Mouse (Mus musculus) MEL (cell line): Measurements from ENCODE around the gene Mpg. TPM values are rescaled to one million over a fixed set of nuclear protein-coding genes. Genes with fewer than 3 reads are reported as not detected.

Source experiments
- DNase-seq: peaks from one replicate; pipeline ENCODE4 v3.0.0; 2011; ENCODE audit warnings: low read depth, low spot score
- H3K27ac ChIP-seq: 2 replicates; pipeline ENCODE4 v1.5.1; 2012; ENCODE audit warnings: low read depth, mild to moderate bottlenecking, control low read depth, low read length, moderate library complexity; ENCODE audit not compliant: control insufficient read depth
- H3K27me3 ChIP-seq, 2 experiments: fragments of 150-350 bp in 1 of 2; sonication (generic) in 1 of 2; 2 replicates each; pipeline ENCODE4 v1.6.1; 2012; ENCODE audit warnings: low read length in 2 of 2, mild to moderate bottlenecking in 2 of 2, improper control_type of control experiment in 1 of 2, moderate library complexity in 1 of 2; ENCODE audit not compliant: insufficient read depth in 2 of 2, control insufficient read depth in 1 of 2
- H3K36me3 ChIP-seq, 2 experiments: 2 replicates each; pipeline ENCODE4 v1.6.1; 2012 to 2014; ENCODE audit warnings: low read length in 2 of 2, improper control_type of control experiment in 1 of 2, inconsistent platforms in 1 of 2, mild to moderate bottlenecking in 1 of 2; ENCODE audit not compliant: insufficient read depth in 2 of 2, control insufficient read depth in 1 of 2
- H3K4me1 ChIP-seq, 2 experiments: fragments of 150-350 bp in 1 of 2; sonication (generic) in 1 of 2; 2 replicates each; pipeline ENCODE4 v1.6.1; 2012; ENCODE audit warnings: low read length in 2 of 2, improper control_type of control experiment in 1 of 2, mild to moderate bottlenecking in 1 of 2; ENCODE audit not compliant: insufficient read depth in 2 of 2, control insufficient read depth in 1 of 2
- H3K4me3 ChIP-seq, 2 experiments: fragments of 150-350 bp in 1 of 2; sonication (generic) in 1 of 2; 2 replicates each; pipeline ENCODE4 v1.5.1; 2012; ENCODE audit warnings: low read depth in 2 of 2, low read length in 2 of 2, mild to moderate bottlenecking in 2 of 2, moderate library complexity in 2 of 2, control low read depth in 1 of 2, improper control_type of control experiment in 1 of 2; ENCODE audit not compliant: control insufficient read depth in 1 of 2, insufficient read depth in 1 of 2
- H3K79me2 ChIP-seq: 2 replicates; pipeline ENCODE4 v1.6.1; 2012; ENCODE audit warnings: mild to moderate bottlenecking, low read length, moderate library complexity; ENCODE audit not compliant: control insufficient read depth, poor library complexity, insufficient read depth
- H3K9ac ChIP-seq: 2 replicates; pipeline ENCODE4 v1.6.1; 2012; ENCODE audit warnings: low read depth, mild to moderate bottlenecking, control low read depth, low read length, moderate library complexity; ENCODE audit not compliant: control insufficient read depth, poor library complexity, severe bottlenecking
- H3K9me3 ChIP-seq: fragments of 150-350 bp; sonication (generic); replicated peaks from 2 replicates; pipeline ENCODE4 v1.6.1; 2012; ENCODE audit warnings: mild to moderate bottlenecking, low read length, improper control_type of control experiment, moderate library complexity; ENCODE audit not compliant: insufficient read depth
- BHLHE40 ChIP-seq: IDR thresholded peaks from 2 replicates; pipeline ENCODE4 v1.6.1; 2012; ENCODE audit warnings: low read depth, mild to moderate bottlenecking, inconsistent platforms, low read length, improper control_type of control experiment, borderline replicate concordance
- CHD2 ChIP-seq: IDR thresholded peaks from 2 replicates; pipeline ENCODE4 v1.6.1; 2011; ENCODE audit warnings: low read length, improper control_type of control experiment
- E2F4 ChIP-seq: IDR thresholded peaks from 2 replicates; pipeline ENCODE4 v1.6.1; 2011; ENCODE audit warnings: low read depth, low read length, improper control_type of control experiment, borderline replicate concordance
- ELF1 ChIP-seq: IDR thresholded peaks from 2 replicates; pipeline ENCODE4 v1.6.1; 2014; ENCODE audit warnings: low read depth, mild to moderate bottlenecking, inconsistent platforms, low read length, improper control_type of control experiment, moderate library complexity
- ETS1 ChIP-seq: IDR thresholded peaks from 2 replicates; pipeline ENCODE4 v1.6.1; 2012; ENCODE audit warnings: low read depth, mild to moderate bottlenecking, inconsistent platforms, low read length, improper control_type of control experiment, moderate library complexity
- GABPA ChIP-seq: IDR thresholded peaks from 2 replicates; pipeline ENCODE4 v1.6.1; 2012; ENCODE audit warnings: low read depth, mild to moderate bottlenecking, inconsistent platforms, low read length, improper control_type of control experiment, moderate library complexity
- GATA1 ChIP-seq: IDR thresholded peaks from 2 replicates; pipeline ENCODE4 v1.6.1; 2011; ENCODE audit warnings: low read depth, low read length, improper control_type of control experiment
- KAT2A ChIP-seq: conservative IDR thresholded peaks from 2 replicates; pipeline ENCODE4 v1.6.1; 2012; ENCODE audit warnings: low read depth, low read length, improper control_type of control experiment, inconsistent platforms
- MAFK ChIP-seq: IDR thresholded peaks from 2 replicates; pipeline ENCODE4 v1.6.1; 2011; ENCODE audit warnings: low read depth, mild to moderate bottlenecking, low read length, improper control_type of control experiment, borderline replicate concordance
- MAX ChIP-seq: IDR thresholded peaks from 2 replicates; pipeline ENCODE4 v1.6.1; 2011; ENCODE audit warnings: low read length, improper control_type of control experiment
- MXI1 ChIP-seq: IDR thresholded peaks from 2 replicates; pipeline ENCODE4 v1.6.1; 2011; ENCODE audit warnings: mild to moderate bottlenecking, low read depth, low read length, improper control_type of control experiment
- MYB ChIP-seq: IDR thresholded peaks from 2 replicates; pipeline ENCODE4 v1.6.1; 2011; ENCODE audit warnings: mild to moderate bottlenecking, low read depth, low read length, improper control_type of control experiment
- NELFE ChIP-seq: IDR thresholded peaks from 2 replicates; pipeline ENCODE4 v1.6.1; 2011; ENCODE audit warnings: low read depth, low read length, improper control_type of control experiment
- POLR2AphosphoS2 ChIP-seq: IDR thresholded peaks from 2 replicates; pipeline ENCODE4 v1.6.1; 2011; ENCODE audit warnings: low read length, improper control_type of control experiment
- POLR2AphosphoS5 ChIP-seq: IDR thresholded peaks from 2 replicates; pipeline ENCODE4 v1.6.1; 2012; ENCODE audit warnings: low read depth, borderline replicate concordance, mild to moderate bottlenecking, inconsistent platforms, low read length, moderate library complexity, mixed read lengths
- RAD21 ChIP-seq: IDR thresholded peaks from 2 replicates; pipeline ENCODE4 v1.6.1; 2011; ENCODE audit warnings: mild to moderate bottlenecking, low read depth, low read length, improper control_type of control experiment
- SIN3A ChIP-seq: IDR thresholded peaks from 2 replicates; pipeline ENCODE4 v1.6.1; 2012; ENCODE audit warnings: low read length, improper control_type of control experiment, inconsistent platforms
- SMC3 ChIP-seq: IDR thresholded peaks from 2 replicates; pipeline ENCODE4 v1.6.1; 2011; ENCODE audit warnings: low read depth, low read length, improper control_type of control experiment
- TBP ChIP-seq: IDR thresholded peaks from 2 replicates; pipeline ENCODE4 v1.8.0; 2011; ENCODE audit warnings: low read depth, low read length, improper control_type of control experiment
- TCF12 ChIP-seq: IDR thresholded peaks from 2 replicates; pipeline ENCODE4 v1.6.1; 2014; ENCODE audit warnings: low read depth, mild to moderate bottlenecking, inconsistent platforms, low read length, improper control_type of control experiment, moderate library complexity
- UBTF ChIP-seq: IDR thresholded peaks from 2 replicates; pipeline ENCODE4 v1.6.1; 2012; ENCODE audit warnings: low read depth, mild to moderate bottlenecking, inconsistent platforms, low read length, improper control_type of control experiment, moderate library complexity, borderline replicate concordance; ENCODE audit not compliant: insufficient read depth
- USF1 ChIP-seq: IDR thresholded peaks from 2 replicates; pipeline ENCODE4 v1.6.1; 2014; ENCODE audit warnings: low read depth, mild to moderate bottlenecking, inconsistent platforms, low read length, improper control_type of control experiment, moderate library complexity
- ZKSCAN1 ChIP-seq: IDR thresholded peaks from 2 replicates; pipeline ENCODE4 v1.6.1; 2012; ENCODE audit warnings: low read depth, mild to moderate bottlenecking, inconsistent platforms, low read length, improper control_type of control experiment, moderate library complexity
- polyA plus RNA-seq, 2 experiments: library from polyadenylated mRNA; stranded (reverse) in 1 of 2; unstranded in 1 of 2; fragments of >175 nt in 1 of 2; fragments of >200 nt in 1 of 2; gene quantifications; 2 replicates each; pipeline versions ENCODE4 v1.2.1 to v1.2.4; 2012; ENCODE audit warnings: low replicate concordance in 2 of 2, low read depth in 1 of 2; ENCODE audit not compliant: insufficient read length in 2 of 2, insufficient read depth in 1 of 2, missing spikeins in 1 of 2
- total RNA-seq: library from RNA; depleted of rRNA; stranded (reverse); fragments of 300-350 nt; gene quantifications from 2 replicates; pipeline ENCODE4 v1.2.3, GENCODE M21; 2012

Mpg gene
- total and polyA plus RNA-seq, 3 experiments: 42.0 to 43.2 TPM; not detected in 1

DNA sequence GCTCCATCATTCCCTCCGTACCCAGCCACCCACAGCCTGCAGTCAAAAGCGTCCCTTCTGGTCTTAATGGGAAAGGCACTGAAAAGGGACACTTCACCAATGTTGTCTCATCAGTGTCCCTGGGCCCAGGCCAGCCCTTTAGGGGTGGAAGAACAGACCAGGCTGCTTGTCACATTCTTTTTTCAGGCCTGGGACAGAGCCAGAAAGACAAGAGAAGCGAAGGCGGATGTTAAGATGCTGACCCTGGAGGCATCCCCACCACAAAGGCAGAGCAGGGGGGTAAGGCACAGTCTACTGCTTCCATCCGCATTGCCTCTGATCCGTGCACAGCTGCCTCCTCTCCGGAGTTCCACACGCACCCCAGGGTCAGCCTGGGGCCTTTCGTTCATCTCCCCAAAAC lies 36.2 kb upstream of the Mpg start:
- H3K9me3 ChIP-seq: no peaks in the 10 kb centered on the region
- no peak overlapping the region for H3K4me3 ChIP-seq
- H3K79me2 ChIP-seq: no peaks in the 10 kb centered on the region
- peaks cover 0 to 2% of the 10 kb centered on the region in 2 experiments; a peak in 1 of 4 replicates for H3K36me3 ChIP-seq
- H3K9ac ChIP-seq: no peak overlapping the region
- DNase-seq: no peak
- peaks cover 0 to 2% of the 10 kb centered on the region in 2 experiments; a peak in 1 of 4 replicates for H3K4me1 ChIP-seq
- no peaks in the 10 kb centered on the region for H3K27me3 ChIP-seq
- H3K27ac ChIP-seq: no peak overlapping the region
- no peak for TF ChIP-seq NELFE
- no peak for TF ChIP-seq ELF1
- no peak for TF ChIP-seq SMC3
- no peak for TF ChIP-seq ETS1
- no peak for TF ChIP-seq ZKSCAN1
- TF ChIP-seq GABPA: no peak
- no peak for TF ChIP-seq GATA1
- no peak for TF ChIP-seq MAFK
- no peak for TF ChIP-seq MAX
- no peak for TF ChIP-seq TBP

GRCm38 (mm10) chr11:32190603-32191110 lies 35.6 kb upstream of the Mpg start:
- Histone ChIP-seq H3K79me2 (peaks cover 2% of the 10 kb centered on the region; the same call in 1 of the 2 replicates), H3K9ac (no peak overlapping the region), H3K27ac (no peak overlapping the region), H3K27me3 (no peaks in the 10 kb centered on the region), H3K9me3 (no peaks in the 10 kb centered on the region), H3K36me3 (peaks cover 2 to 4% of the 10 kb centered on the region in 2 experiments; a peak in 3 of 4 replicates), H3K4me1 (peaks cover 4 to 7% of the 10 kb centered on the region in 2 experiments), H3K4me3 (no peak overlapping the region)
- TF ChIP-seq BHLHE40: no peak
- TF ChIP-seq ZKSCAN1: no peak
- TF ChIP-seq SMC3: no peak
- TF ChIP-seq CHD2: no peak
- TF ChIP-seq POLR2AphosphoS2: no peak
- TF ChIP-seq RAD21: no peak
- no peak for TF ChIP-seq MAX
- no peak for TF ChIP-seq SIN3A
- TF ChIP-seq E2F4: no peak
- no peak for TF ChIP-seq MXI1
- no peak for TF ChIP-seq MYB
- TF ChIP-seq POLR2AphosphoS5: no peak
- TF ChIP-seq KAT2A: no peak
- TF ChIP-seq TCF12: no peak
- TF ChIP-seq GABPA: no peak
- no peak for TF ChIP-seq UBTF
- TF ChIP-seq USF1: no peak
- TF ChIP-seq ETS1: no peak
- DNase-seq: no peak
